22 mouse cellular contexts compared by ENCODE assay signal in the genomic region with DNA sequence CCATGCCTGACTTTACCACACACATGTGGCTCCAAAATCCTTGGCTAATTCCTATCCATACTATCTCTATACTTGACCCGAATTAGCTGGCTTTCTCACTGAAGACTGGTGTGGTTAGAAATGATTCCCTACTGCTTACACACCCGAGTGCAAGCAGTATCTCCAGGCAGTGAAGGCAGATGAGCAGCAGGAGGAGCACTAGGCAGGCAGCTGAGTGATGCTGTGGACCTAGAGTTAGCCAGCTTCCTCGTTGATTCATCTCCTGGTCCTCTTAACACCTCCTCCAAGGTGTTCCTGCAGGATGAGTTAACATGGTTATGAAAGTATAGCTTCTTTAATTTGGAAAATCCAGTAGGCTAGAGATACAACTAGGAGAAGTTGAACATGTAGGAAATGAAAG.
DNase-seq lines count a peak whose midpoint lies in the region; ATAC-seq and TF ChIP-seq lines count a peak whose summit lies in the region.
"Had no signal": no experiment of that assay in that cellular context is flagged by ENCODE, and none has a peak within 500 bp of the region (broad histone marks: within the 10 kb centered on the region; RNA-seq: fewer than 3 reads in every experiment).

No protein-coding gene starts in this region.

- 72% methylated on average over 3 of the region's 3 CpGs for WGBS in intestine, postnatal 0 days
- WGBS in intestine, embryonic 16.5 days, result 67% methylated on average over 3 of the region's 3 CpGs

- no peaks in the 10 kb centered on the region for H3K4me1 ChIP-seq in intestine, postnatal 0 days (replicated peaks; ENCODE audit: control insufficient read depth, insufficient read depth, low read length)
- no peaks in the 10 kb centered on the region for H3K4me1 ChIP-seq in intestine, embryonic 16.5 days (ENCODE audit: control insufficient read depth, insufficient read depth, low read length)
- H3K4me1 ChIP-seq: embryonic facial prominence, embryonic 13.5 days; forebrain, embryonic 12.5 days; heart, embryonic 10.5 days; hindbrain, embryonic 13.5 days had no signal

- DNase-seq in right cerebral cortex, adult 18-20 months, result peak; percentile 30
- DNase-seq in right cerebral cortex, postnatal 36 days (ENCODE audit: low spot score in 2 of 2), result no peak
- no peak for DNase-seq in lung, adult 18-20 months
- DNase-seq: adrenal gland, adult 8-10 months; adrenal gland, postnatal 36 days; cerebellum, adult 11-12 months; cerebellum, adult 9-10 months; cerebellum, postnatal 25 days; gastrocnemius, adult 2 months; gastrocnemius, postnatal 36 days; heart, adult 18-20 months; heart, postnatal 14 days had no signal

- H3K4me3 ChIP-seq in intestine, postnatal 0 days (ENCODE audit: low read depth, low read length), result no peak overlapping the region
- H3K4me3 ChIP-seq in intestine, embryonic 16.5 days (ENCODE audit: low read length), result no peak overlapping the region
- H3K4me3 ChIP-seq: embryonic facial prominence, embryonic 13.5 days; forebrain, embryonic 12.5 days; gastrocnemius, adult 2 months; heart, embryonic 10.5 days; hindbrain, embryonic 13.5 days had no signal

- no peak overlapping the region for H3K4me2 ChIP-seq in intestine, postnatal 0 days (replicated peaks; ENCODE audit: low read depth)
- H3K4me2 ChIP-seq in intestine, embryonic 16.5 days (ENCODE audit: low read depth, low read length), result no peak overlapping the region
- H3K4me2 ChIP-seq: embryonic facial prominence, embryonic 13.5 days; forebrain, embryonic 12.5 days; hindbrain, embryonic 13.5 days had no signal

- no peaks in the 10 kb centered on the region for H3K27me3 ChIP-seq in intestine, postnatal 0 days (replicated peaks; ENCODE audit: control insufficient read depth, insufficient read depth, low read length)
- H3K27me3 ChIP-seq in intestine, embryonic 16.5 days (replicated peaks; ENCODE audit: control insufficient read depth, insufficient read depth, low read length), result no peaks in the 10 kb centered on the region
- H3K27me3 ChIP-seq: embryonic facial prominence, embryonic 13.5 days; forebrain, embryonic 12.5 days; hindbrain, embryonic 13.5 days had no signal

- H3K9me3 ChIP-seq in intestine, postnatal 0 days (ENCODE audit: control insufficient read depth), result no peaks in the 10 kb centered on the region
- no peaks in the 10 kb centered on the region for H3K9me3 ChIP-seq in intestine, embryonic 16.5 days (ENCODE audit: control insufficient read depth, low read length)
- H3K9me3 ChIP-seq: embryonic facial prominence, embryonic 13.5 days; forebrain, embryonic 12.5 days; heart, embryonic 10.5 days; hindbrain, embryonic 13.5 days had no signal

- no peaks in the 10 kb centered on the region for H3K36me3 ChIP-seq in intestine, postnatal 0 days (ENCODE audit: control insufficient read depth, insufficient read depth)
- no peaks in the 10 kb centered on the region for H3K36me3 ChIP-seq in intestine, embryonic 16.5 days (ENCODE audit: control insufficient read depth, insufficient read depth, low read length)

- no peak for ATAC-seq in intestine, postnatal 0 days
- no peak for ATAC-seq in intestine, embryonic 16.5 days
- ATAC-seq in megakaryocyte, adult 5-6 weeks (ENCODE audit: poor library complexity, severe bottlenecking), result peak; percentile 33; the same call in 1 of the 2 replicates
- no peak for ATAC-seq in megakaryocyte-erythroid progenitor cell, adult 5-6 weeks (replicated peaks; ENCODE audit: low FRiP score, low TSS enrichment, poor library complexity, severe bottlenecking)
- ATAC-seq: forebrain, embryonic 16.5 days; hindbrain, postnatal 0 days had no signal

- H3K27ac ChIP-seq in intestine, postnatal 0 days (ENCODE audit: low read depth, low read length), result no peak overlapping the region
- H3K27ac ChIP-seq in intestine, embryonic 16.5 days (ENCODE audit: low read length), result no peak overlapping the region
- H3K27ac ChIP-seq: embryonic facial prominence, embryonic 13.5 days; forebrain, embryonic 12.5 days; gastrocnemius, adult 2 months; heart, embryonic 10.5 days; hindbrain, embryonic 13.5 days; hindbrain, postnatal 0 days had no signal

- H3K9ac ChIP-seq in intestine, postnatal 0 days (ENCODE audit: low read depth, low read length), result no peak overlapping the region
- H3K9ac ChIP-seq in intestine, embryonic 16.5 days (ENCODE audit: low read depth, low read length), result no peak overlapping the region
- H3K9ac ChIP-seq: embryonic facial prominence, embryonic 13.5 days; forebrain, embryonic 12.5 days; hindbrain, embryonic 13.5 days had no signal

- TF ChIP-seq CTCF in intestine, postnatal 0 days (IDR thresholded peaks at IDR 0.05; ENCODE audit: low read depth), result peak; percentile 28
